Mouse (Mus musculus): ENCODE results near the gene D430041D05Rik. TPM values are rescaled to one million over a fixed set of nuclear protein-coding genes. Genes with fewer than 3 reads are reported as not detected.
A peak's percentile ranks its signal among the peaks of the same experiment; 100 is the strongest.

Gene D430041D05Rik
- polyA plus RNA-seq, 1 experiment from 2014 or later = 7.9 TPM

- no peaks in the 10 kb centered on the region for H3K36me3 ChIP-seq (ENCODE audit: control insufficient read depth, insufficient read depth, low read length)
- DNase-seq (ENCODE audit: low spot score) = no peak
- no peak overlapping the region for H3K4me3 ChIP-seq (ENCODE audit: low read depth, low read length)
- peaks cover 6% of the 10 kb centered on the region for H3K4me1 ChIP-seq (ENCODE audit: control insufficient read depth, insufficient read depth, low read length)
- H3K27me3 ChIP-seq (replicated peaks; ENCODE audit: control insufficient read depth, insufficient read depth, low read length) = no peaks in the 10 kb centered on the region
- H3K4me2 ChIP-seq (ENCODE audit: low read length) = no peak overlapping the region
- peak; percentile 66 for ATAC-seq
- H3K9ac ChIP-seq (ENCODE audit: low read length) = no peak overlapping the region
- H3K27ac ChIP-seq (ENCODE audit: low read depth, low read length) = peak overlapping the region; percentile 39; the same call in 1 of the 2 replicates
- WGBS = 28% methylated on average over 1 of the region's 1 CpGs
- H3K9me3 ChIP-seq (replicated peaks; ENCODE audit: control insufficient read depth, low read length) = no peaks in the 10 kb centered on the region
These were observed 58.7 kb downstream of the D430041D05Rik start for GRCm38 (mm10) chr2:104352204-104352493.

- Histone ChIP-seq H3K4me2 (ENCODE audit: low read length) (no peak overlapping the region), H3K27ac (ENCODE audit: low read depth, low read length) (peak overlapping the region; percentile 35; the same call in 1 of the 2 replicates), H3K27me3 (replicated peaks; ENCODE audit: control insufficient read depth, insufficient read depth, low read length) (no peaks in the 10 kb centered on the region), H3K9me3 (replicated peaks; ENCODE audit: control insufficient read depth, low read length) (no peaks in the 10 kb centered on the region), H3K4me3 (ENCODE audit: low read depth, low read length) (no peak overlapping the region), H3K4me1 (ENCODE audit: control insufficient read depth, insufficient read depth, low read length) (peaks cover 6% of the 10 kb centered on the region), H3K36me3 (ENCODE audit: control insufficient read depth, insufficient read depth, low read length) (no peaks in the 10 kb centered on the region), H3K9ac (ENCODE audit: low read length) (no peak overlapping the region)
- ATAC-seq (peak; percentile 4; the same call in 1 of the 2 replicates), DNase-seq (ENCODE audit: low spot score) (peak; percentile 53)
- 68% methylated on average over 13 of the region's 13 CpGs for WGBS
These were observed 59.2 kb downstream of the D430041D05Rik start for GRCm38 (mm10) chr2:104351415-104352203.

DNA sequence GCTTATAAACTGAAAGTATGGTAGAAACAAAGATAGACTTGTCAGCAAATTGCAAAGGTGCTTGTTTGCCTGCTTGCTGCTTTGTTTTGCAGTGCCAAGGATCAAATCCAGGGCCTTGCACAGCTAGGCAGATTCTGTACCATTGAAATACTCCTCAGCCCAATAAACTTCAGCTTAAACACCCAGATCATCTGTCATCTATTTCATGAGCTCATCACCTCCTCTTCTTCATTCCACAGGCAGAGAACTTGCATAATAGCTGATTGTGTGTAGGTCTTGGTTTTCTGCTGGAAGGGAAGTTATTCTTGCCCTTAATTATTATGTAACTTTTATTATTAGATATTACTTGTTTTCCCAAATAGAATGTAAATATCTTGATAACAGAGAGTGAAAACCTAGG is 73.2 kb downstream of the D430041D05Rik start:
- Histone ChIP-seq H3K4me1 (ENCODE audit: control insufficient read depth, insufficient read depth, low read length) (0 out of 2 replicates have a peak, but pooled peaks cover 3% of the 10 kb centered on the region), H3K9me3 (replicated peaks; ENCODE audit: control insufficient read depth, low read length) (no peaks in the 10 kb centered on the region), H3K4me3 (ENCODE audit: low read depth, low read length) (no peak overlapping the region), H3K4me2 (ENCODE audit: low read length) (no peak overlapping the region), H3K27ac (ENCODE audit: low read depth, low read length) (no peak overlapping the region), H3K27me3 (replicated peaks; ENCODE audit: control insufficient read depth, insufficient read depth, low read length) (no peaks in the 10 kb centered on the region), H3K9ac (ENCODE audit: low read length) (no peak overlapping the region), H3K36me3 (ENCODE audit: control insufficient read depth, insufficient read depth, low read length) (no peaks in the 10 kb centered on the region)
- ATAC-seq = no peak
- no peak for DNase-seq (ENCODE audit: low spot score)

- no peak for ATAC-seq
- Histone ChIP-seq H3K9me3 (replicated peaks; ENCODE audit: control insufficient read depth, low read length) (no peaks in the 10 kb centered on the region), H3K9ac (ENCODE audit: low read length) (no peak overlapping the region), H3K27ac (ENCODE audit: low read depth, low read length) (no peak overlapping the region), H3K36me3 (ENCODE audit: control insufficient read depth, insufficient read depth, low read length) (no peaks in the 10 kb centered on the region), H3K4me3 (ENCODE audit: low read depth, low read length) (no peak overlapping the region), H3K4me2 (ENCODE audit: low read length) (no peak overlapping the region), H3K4me1 (ENCODE audit: control insufficient read depth, insufficient read depth, low read length) (0 out of 2 replicates have a peak, but pooled peaks cover 3% of the 10 kb centered on the region), H3K27me3 (replicated peaks; ENCODE audit: control insufficient read depth, insufficient read depth, low read length) (no peaks in the 10 kb centered on the region)
- no peak for DNase-seq (ENCODE audit: low spot score)
- 22% methylated on average over 6 of the region's 6 CpGs for WGBS
These were observed 75.0 kb downstream of the D430041D05Rik start for GRCm38 (mm10) chr2:104335824-104336223.

DNA sequence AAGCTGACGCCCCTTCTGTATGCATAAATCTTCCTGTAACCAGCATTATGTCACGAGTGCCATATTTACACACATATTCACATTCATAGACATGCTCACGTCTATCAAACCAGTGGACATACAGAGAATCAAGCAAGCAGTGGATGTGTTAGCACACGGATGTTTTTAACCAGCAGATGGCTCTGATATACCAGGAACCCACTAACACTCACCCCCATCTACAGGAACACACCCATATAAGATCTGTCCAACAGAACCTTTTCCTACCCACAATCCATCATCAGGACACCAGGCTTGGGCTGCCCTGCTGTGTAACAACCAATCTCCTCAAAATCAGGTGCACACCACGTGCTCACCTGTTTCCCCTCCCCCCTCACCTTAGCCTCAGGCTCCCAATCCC is 76.9 kb downstream of the D430041D05Rik start:
- Histone ChIP-seq H3K4me3 (ENCODE audit: low read depth, low read length) (no peak overlapping the region), H3K4me2 (ENCODE audit: low read length) (no peak overlapping the region), H3K9ac (ENCODE audit: low read length) (no peak overlapping the region), H3K27me3 (replicated peaks; ENCODE audit: control insufficient read depth, insufficient read depth, low read length) (no peaks in the 10 kb centered on the region), H3K4me1 (ENCODE audit: control insufficient read depth, insufficient read depth, low read length) (0 out of 2 replicates have a peak, but pooled peaks cover 3% of the 10 kb centered on the region), H3K27ac (ENCODE audit: low read depth, low read length) (no peak overlapping the region), H3K36me3 (ENCODE audit: control insufficient read depth, insufficient read depth, low read length) (no peaks in the 10 kb centered on the region), H3K9me3 (replicated peaks; ENCODE audit: control insufficient read depth, low read length) (no peaks in the 10 kb centered on the region)
- peak; percentile 30 for DNase-seq (ENCODE audit: low spot score)
- 72% methylated on average over 5 of the region's 5 CpGs for WGBS
- ATAC-seq = peak; percentile 57; the same call in 1 of the 2 replicates

GRCm38 (mm10) chr2:104332707-104333106 is 78.1 kb downstream of the D430041D05Rik start:
- Histone ChIP-seq H3K4me1 (ENCODE audit: control insufficient read depth, insufficient read depth, low read length) (0 out of 2 replicates have a peak, but pooled peaks cover 3% of the 10 kb centered on the region), H3K4me2 (ENCODE audit: low read length) (no peak overlapping the region), H3K4me3 (ENCODE audit: low read depth, low read length) (no peak overlapping the region), H3K36me3 (ENCODE audit: control insufficient read depth, insufficient read depth, low read length) (no peaks in the 10 kb centered on the region), H3K9ac (ENCODE audit: low read length) (no peak overlapping the region), H3K9me3 (replicated peaks; ENCODE audit: control insufficient read depth, low read length) (no peaks in the 10 kb centered on the region), H3K27ac (ENCODE audit: low read depth, low read length) (no peak overlapping the region), H3K27me3 (replicated peaks; ENCODE audit: control insufficient read depth, insufficient read depth, low read length) (no peaks in the 10 kb centered on the region)
- DNase-seq (ENCODE audit: low spot score) = no peak
- WGBS = 85% methylated on average over 4 of the region's 4 CpGs
- ATAC-seq = no peak

DNA sequence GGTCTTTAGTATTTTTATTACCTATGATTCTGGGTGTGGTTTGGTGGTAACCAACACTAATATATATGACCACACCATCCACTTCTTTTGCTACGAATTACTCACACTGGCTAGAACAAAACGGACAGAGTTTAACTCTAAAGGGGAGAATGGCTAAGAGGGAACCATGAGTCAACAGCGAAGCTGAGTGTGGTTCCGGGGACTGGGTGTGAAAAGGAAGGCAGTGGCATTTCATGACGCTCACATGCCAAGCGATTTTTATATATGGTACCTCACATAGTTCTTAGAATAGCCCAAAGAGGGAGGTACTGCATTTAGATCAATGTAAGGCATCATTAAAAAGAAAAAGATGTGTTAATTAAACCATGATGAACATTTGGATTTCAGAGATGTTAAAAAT is 79.6 kb downstream of the D430041D05Rik start:
- 89% methylated on average over 6 of the region's 6 CpGs for WGBS
- Histone ChIP-seq H3K9ac (ENCODE audit: low read length) (no peak overlapping the region), H3K27ac (ENCODE audit: low read depth, low read length) (no peak overlapping the region), H3K36me3 (ENCODE audit: control insufficient read depth, insufficient read depth, low read length) (no peaks in the 10 kb centered on the region), H3K9me3 (replicated peaks; ENCODE audit: control insufficient read depth, low read length) (no peaks in the 10 kb centered on the region), H3K4me1 (ENCODE audit: control insufficient read depth, insufficient read depth, low read length) (peaks cover 3% of the 10 kb centered on the region; the same call in 1 of the 2 replicates), H3K27me3 (replicated peaks; ENCODE audit: control insufficient read depth, insufficient read depth, low read length) (no peaks in the 10 kb centered on the region), H3K4me2 (ENCODE audit: low read length) (no peak overlapping the region), H3K4me3 (ENCODE audit: low read depth, low read length) (no peak overlapping the region)
- DNase-seq (ENCODE audit: low spot score) (no peak), ATAC-seq (no peak)

- DNase-seq (ENCODE audit: low spot score) (no peak), ATAC-seq (no peak)
- Histone ChIP-seq H3K36me3 (ENCODE audit: control insufficient read depth, insufficient read depth, low read length) (no peaks in the 10 kb centered on the region), H3K27ac (ENCODE audit: low read depth, low read length) (no peak overlapping the region), H3K9ac (ENCODE audit: low read length) (no peak overlapping the region), H3K4me3 (ENCODE audit: low read depth, low read length) (no peak overlapping the region), H3K4me1 (ENCODE audit: control insufficient read depth, insufficient read depth, low read length) (peaks cover 3% of the 10 kb centered on the region; the same call in 1 of the 2 replicates), H3K9me3 (replicated peaks; ENCODE audit: control insufficient read depth, low read length) (no peaks in the 10 kb centered on the region), H3K4me2 (ENCODE audit: low read length) (no peak overlapping the region), H3K27me3 (replicated peaks; ENCODE audit: control insufficient read depth, insufficient read depth, low read length) (no peaks in the 10 kb centered on the region)
- 79% methylated on average over 16 of the region's 16 CpGs for WGBS
These were observed 83.6 kb downstream of the D430041D05Rik start for GRCm38 (mm10) chr2:104327116-104327794.

DNA sequence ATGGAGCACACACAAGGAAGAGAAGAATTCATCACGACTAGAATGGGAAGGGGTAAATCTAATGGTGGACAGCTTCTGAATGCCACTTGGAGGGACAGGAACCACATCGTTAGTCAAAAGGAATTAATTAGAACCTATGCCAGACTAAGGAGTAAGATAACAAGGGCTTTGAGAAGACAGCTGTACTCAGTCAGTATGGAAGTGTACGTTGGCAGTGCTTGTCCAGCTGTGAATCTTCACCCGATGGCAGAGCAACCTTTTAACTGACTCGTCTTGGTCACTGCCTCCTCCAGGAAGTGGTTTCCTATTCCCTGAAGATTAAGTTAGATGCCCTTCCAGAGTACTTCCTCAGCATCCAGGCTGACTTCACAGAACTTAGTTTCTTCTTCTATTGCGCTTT is 87.0 kb downstream of the D430041D05Rik start:
- WGBS = 39% methylated on average over 6 of the region's 6 CpGs
- no peak overlapping the region for H3K27ac ChIP-seq (ENCODE audit: low read depth, low read length)
- H3K4me2 ChIP-seq (ENCODE audit: low read length) = no peak overlapping the region
- H3K4me1 ChIP-seq (ENCODE audit: control insufficient read depth, insufficient read depth, low read length) = peaks cover 3% of the 10 kb centered on the region; the same call in 1 of the 2 replicates
- no peak for ATAC-seq
- no peak overlapping the region for H3K4me3 ChIP-seq (ENCODE audit: low read depth, low read length)
- no peaks in the 10 kb centered on the region for H3K36me3 ChIP-seq (ENCODE audit: control insufficient read depth, insufficient read depth, low read length)
- H3K9ac ChIP-seq (ENCODE audit: low read length) = no peak overlapping the region
- no peak for DNase-seq (ENCODE audit: low spot score)
- no peaks in the 10 kb centered on the region for H3K9me3 ChIP-seq (replicated peaks; ENCODE audit: control insufficient read depth, low read length)
- no peaks in the 10 kb centered on the region for H3K27me3 ChIP-seq (replicated peaks; ENCODE audit: control insufficient read depth, insufficient read depth, low read length)

All from forebrain, embryonic 14.5 days (tissue).